8 mouse cellular contexts compared by ENCODE assay signal in the genomic region with DNA sequence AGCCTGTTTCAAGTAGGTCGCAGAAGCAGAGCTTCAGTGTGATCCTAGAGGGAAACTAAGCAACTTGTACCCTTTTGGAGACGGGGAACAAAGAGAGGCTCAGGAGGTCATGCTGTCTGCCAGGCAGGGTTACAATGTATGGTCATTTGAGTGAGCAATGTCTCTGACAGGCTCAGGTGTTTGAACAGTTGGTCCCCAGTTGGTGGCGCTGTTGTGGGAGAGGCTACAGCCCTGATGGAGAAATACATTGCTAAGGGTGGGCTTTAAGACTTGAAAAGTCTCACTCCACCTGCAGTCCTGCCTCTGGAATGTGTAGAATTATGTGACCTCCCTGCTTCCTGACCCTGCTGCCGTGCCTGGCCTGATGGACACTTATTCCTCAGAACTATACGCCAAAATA. TPM values are rescaled to one million over a fixed set of nuclear protein-coding genes. Genes with fewer than 3 reads are reported as not detected.
DNase-seq lines count a peak whose midpoint lies in the region; ATAC-seq and TF ChIP-seq lines count a peak whose summit lies in the region.

No protein-coding gene starts in this region.

- peaks cover 1% of the 10 kb centered on the region; the same call in 1 of the 2 replicates for H3K4me1 ChIP-seq in heart, adult 2 months (ENCODE audit: control insufficient read depth, insufficient read depth, low read length)
- H3K4me1 ChIP-seq in heart, embryonic 10.5 days, result peaks cover 20% of the 10 kb centered on the region
- peaks cover 26% of the 10 kb centered on the region for H3K4me1 ChIP-seq in forebrain, embryonic 15.5 days

- H3K4me2 ChIP-seq in forebrain, embryonic 15.5 days (replicated peaks), result no peak overlapping the region

- TF ChIP-seq CTCF in heart, adult 2 months (IDR thresholded peaks at IDR 0.05), result peak; percentile 31

- DNase-seq in heart, adult 2 months, result no peak
- DNase-seq in heart, embryonic 10.5 days (ENCODE audit: low spot score), result no peak
- peak; percentile 28 for DNase-seq in right cerebral cortex, postnatal 14 days
- DNase-seq in right cerebral cortex, adult 18-20 months, result no peak
- DNase-seq in thymus, postnatal 25 days, result peak; percentile 66
- DNase-seq in right cerebral cortex, adult 2 months (ENCODE audit: low spot score in 2 of 2), result no peak

- H3K79me2 ChIP-seq in heart, adult 2 months (replicated peaks; ENCODE audit: control insufficient read depth, insufficient read depth, low read length), result no peaks in the 10 kb centered on the region

- no peak for TF ChIP-seq POLR2A in heart, adult 2 months (IDR thresholded peaks at IDR 0.05; ENCODE audit: insufficient read depth, low read depth, low read length)

- ATAC-seq in forebrain, embryonic 15.5 days (replicated peaks), result no peak
- ATAC-seq in monocyte, adult 5-6 weeks (replicated peaks; ENCODE audit: insufficient number of reproducible peaks, low FRiP score, low TSS enrichment, poor library complexity, severe bottlenecking), result no peak

- TF ChIP-seq EP300 in heart, adult 2 months (IDR thresholded peaks at IDR 0.05; ENCODE audit: insufficient read depth, low read depth, low read length), result no peak

- WGBS in heart, adult 2 months, result 76% methylated on average over 5 of the region's 5 CpGs
- WGBS in heart, embryonic 10.5 days, result 59% methylated on average over 5 of the region's 5 CpGs
- WGBS in forebrain, embryonic 15.5 days, result 59% methylated on average over 5 of the region's 5 CpGs

- H3K4me3 ChIP-seq in heart, adult 2 months, result no peak overlapping the region
- H3K4me3 ChIP-seq in heart, embryonic 10.5 days, result no peak overlapping the region
- H3K4me3 ChIP-seq in forebrain, embryonic 15.5 days, result no peak overlapping the region

- H3K9ac ChIP-seq in heart, adult 2 months (ENCODE audit: low read depth, low read length), result no peak overlapping the region
- H3K9ac ChIP-seq in forebrain, embryonic 15.5 days (replicated peaks), result no peak overlapping the region

- no peaks in the 10 kb centered on the region for H3K9me3 ChIP-seq in heart, embryonic 10.5 days
- no peaks in the 10 kb centered on the region for H3K9me3 ChIP-seq in forebrain, embryonic 15.5 days

- H3K27ac ChIP-seq in heart, adult 2 months, result no peak overlapping the region
- H3K27ac ChIP-seq in heart, embryonic 10.5 days, result no peak overlapping the region
- 0 out of 2 replicates have a peak overlapping the region, but pooled peaks have one; percentile 87 for H3K27ac ChIP-seq in forebrain, embryonic 15.5 days (replicated peaks)

- intact Hi-C loops in heart, adult 2 months (cut with DNase I), result no loop called here

- H3K36me3 ChIP-seq in heart, adult 2 months (ENCODE audit: control insufficient read depth, insufficient read depth, low read length), result no peaks in the 10 kb centered on the region
- H3K36me3 ChIP-seq in heart, embryonic 10.5 days, result no peaks in the 10 kb centered on the region
- H3K36me3 ChIP-seq in forebrain, embryonic 15.5 days, result no peaks in the 10 kb centered on the region

- H3K27me3 ChIP-seq in heart, adult 2 months (ENCODE audit: control insufficient read depth, insufficient read depth, low read length), result no peaks in the 10 kb centered on the region
- no peaks in the 10 kb centered on the region for H3K27me3 ChIP-seq in heart, embryonic 10.5 days (ENCODE audit: insufficient read depth, poor library complexity, severe bottlenecking)
- no peaks in the 10 kb centered on the region for H3K27me3 ChIP-seq in forebrain, embryonic 15.5 days

RNA-seq across cellular contexts. Expression of a gene that starts 21.4 kb away (rescaled TPM):
- 1 to 10 TPM; 1.8 to 2.1 TPM for total RNA-seq in heart, adult 2 months (2021)
- polyA plus RNA-seq in heart, adult 2 months (2012; rRNA removed), result 0.82 and 1.7 TPM in 2 replicates
- polyA plus RNA-seq in heart, embryonic 10.5 days (2016; fragmentation: Nextera tagmentation; extraction: Ambion mirVana), result 6.7 and 11.4 TPM in 2 replicates
- polyA plus RNA-seq in forebrain, embryonic 15.5 days (2015; fragmentation: Nextera tagmentation; extraction: Ambion mirVana), result 14.2 and 15.7 TPM in 2 replicates
- total RNA-seq in monocyte, adult 5-6 weeks (2017), result 2.9 to 7.4 TPM (median 6.0 TPM) in 3 replicates

Comparison
In these comparisons a context has a peak if more than half of its experiments do, and no peak if none do; other contexts are left out.
1. DNase-seq: peak in right cerebral cortex, postnatal 14 days (single experiment) and thymus, postnatal 25 days (single experiment); none in heart, adult 2 months (0 of 2), heart, embryonic 10.5 days (single experiment), right cerebral cortex, adult 18-20 months (single experiment) and right cerebral cortex, adult 2 months (0 of 2).